Mouse (Mus musculus) frontal cortex, postnatal 10 days (tissue): ENCODE measurements around the gene Trim7.
"Not testable (repeated sequence)": the region's sequence is repeated elsewhere in the genome, so short reads cannot be mapped to it uniquely, and the experiment has no call there.

Experiments used
- DNase-seq, 2 experiments: peaks; one replicate each; pipeline ENCODE4 v3.0.0; 2022; ENCODE audit warnings: low spot score in 2 of 2, mixed read lengths in 1 of 2

Gene Trim7

GRCm38 (mm10) chr11:48801831-48802772, 23.8 kb upstream of the Trim7 start:
- no peak for DNase-seq

GRCm38 (mm10) chr11:48803988-48804387, 22.0 kb upstream of the Trim7 start:
- no peak for DNase-seq

GRCm38 (mm10) chr11:48804922-48805321, 21.0 kb upstream of the Trim7 start:
- no peak for DNase-seq

- peak in 1 of 2 experiments; percentile 24 for DNase-seq
These were observed 18.9 kb upstream of the Trim7 start for GRCm38 (mm10) chr11:48806856-48807562.

- DNase-seq: no peak
These were observed 18.2 kb upstream of the Trim7 start for GRCm38 (mm10) chr11:48807563-48808303.

GRCm38 (mm10) chr11:48808304-48808646, 17.7 kb upstream of the Trim7 start:
- no peak for DNase-seq

GRCm38 (mm10) chr11:48808737-48809433, 17.1 kb upstream of the Trim7 start:
- no peak for DNase-seq

GRCm38 (mm10) chr11:48809434-48809830, 16.5 kb upstream of the Trim7 start:
- no peak for DNase-seq

GRCm38 (mm10) chr11:48810142-48810541, 15.8 kb upstream of the Trim7 start:
- no peak for DNase-seq

GRCm38 (mm10) chr11:48813782-48814181, 12.2 kb upstream of the Trim7 start:
- no peak for DNase-seq

GRCm38 (mm10) chr11:48815851-48816250, 10.1 kb upstream of the Trim7 start:
- DNase-seq: no peak

GRCm38 (mm10) chr11:48816281-48816781, 9.6 kb upstream of the Trim7 start:
- peak; percentile 63 to 72 for DNase-seq

GRCm38 (mm10) chr11:48816800-48817665, 8.9 kb upstream of the Trim7 start, which contains the start of gene Trim41:
Gene Trim41 (minus strand): TSS chr11:48817353.
- DNase-seq: peak; percentile 98 to 99

GRCm38 (mm10) chr11:48817794-48818193, 8.1 kb upstream of the Trim7 start:
- DNase-seq: no peak

- peak; percentile 57 to 75 for DNase-seq
These were observed 7.6 kb upstream of the Trim7 start for GRCm38 (mm10) chr11:48818346-48818745.

- DNase-seq: no peak
These were observed 6.2 kb upstream of the Trim7 start for GRCm38 (mm10) chr11:48819614-48820307.

GRCm38 (mm10) chr11:48820308-48820674, 5.6 kb upstream of the Trim7 start:
- DNase-seq: no peak

GRCm38 (mm10) chr11:48821299-48821698, 4.6 kb upstream of the Trim7 start:
- not testable (repeated sequence) for DNase-seq

GRCm38 (mm10) chr11:48822768-48823512, 3.0 kb upstream of the Trim7 start:
- DNase-seq: no peak
